Mouse (Mus musculus) gastrocnemius, adult 8-10 months (tissue): Measurements from ENCODE around the gene Syngr3. TPM values are rescaled to one million over a fixed set of nuclear protein-coding genes. Genes with fewer than 3 reads are reported as not detected.
A peak's percentile ranks its signal among the peaks of the same experiment; 100 is the strongest.
"Not testable (repeated sequence)": the region's sequence is repeated elsewhere in the genome, so short reads cannot be mapped to it uniquely, and the experiment has no call there.

Experiments
- DNase-seq, 2 experiments: peaks; one replicate each; pipeline ENCODE4 v3.0.0; 2022; ENCODE audit warnings: low spot score in 2 of 2
- total RNA-seq, 4 experiments: library from RNA; stranded (reverse); gene quantifications; 2 replicates each; pipeline ENCODE4 v1.2.4; 2022

Syngr3 gene
- total RNA-seq, result under 1 TPM in 1 of 4 experiments, not detected in 3; 0.17 TPM

DNA sequence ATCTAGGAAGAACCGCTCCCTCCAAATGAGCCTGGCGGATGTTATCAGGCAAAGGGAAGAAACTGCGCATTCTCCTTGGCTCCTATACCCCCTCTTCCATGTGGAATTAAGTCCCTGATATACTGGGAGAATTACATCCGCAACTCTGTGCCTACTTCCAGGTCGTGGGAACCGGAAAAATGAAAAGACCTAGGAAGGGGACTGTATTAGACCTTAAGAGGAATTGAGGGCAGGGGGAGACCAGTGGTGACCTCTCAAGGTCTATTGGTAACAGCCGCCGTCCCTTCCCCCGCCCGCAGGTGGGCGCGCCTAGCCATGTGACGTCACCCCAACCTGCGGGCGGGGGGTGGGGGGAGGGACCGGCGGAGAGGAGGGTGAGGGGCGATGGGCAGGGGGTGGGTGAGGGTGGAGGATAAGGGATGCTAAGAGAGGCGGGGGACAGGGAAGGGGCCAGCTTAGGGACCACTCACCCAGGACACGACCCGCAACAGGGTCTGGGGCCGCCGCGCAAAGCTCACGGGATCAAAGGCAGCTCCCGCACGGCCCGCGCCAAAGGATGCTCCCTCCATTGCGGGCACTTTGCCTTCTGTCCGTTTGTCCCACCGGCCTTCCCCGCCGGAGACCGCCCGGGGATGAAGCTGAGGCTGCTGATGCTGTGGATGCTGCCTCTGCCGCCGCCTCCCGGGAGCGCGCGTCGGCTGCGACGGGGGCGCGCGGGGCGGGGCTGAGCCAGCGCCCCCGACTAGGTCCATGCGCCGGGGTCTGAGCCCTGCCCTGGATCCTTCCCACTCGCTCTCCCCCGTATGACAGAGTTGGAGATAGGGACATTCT is at the start of gene Syngr3:
TSS of gene Syngr3 (minus strand) at position 705 of the 831 bp plus-strand sequence.
- DNase-seq, result no peak

DNA sequence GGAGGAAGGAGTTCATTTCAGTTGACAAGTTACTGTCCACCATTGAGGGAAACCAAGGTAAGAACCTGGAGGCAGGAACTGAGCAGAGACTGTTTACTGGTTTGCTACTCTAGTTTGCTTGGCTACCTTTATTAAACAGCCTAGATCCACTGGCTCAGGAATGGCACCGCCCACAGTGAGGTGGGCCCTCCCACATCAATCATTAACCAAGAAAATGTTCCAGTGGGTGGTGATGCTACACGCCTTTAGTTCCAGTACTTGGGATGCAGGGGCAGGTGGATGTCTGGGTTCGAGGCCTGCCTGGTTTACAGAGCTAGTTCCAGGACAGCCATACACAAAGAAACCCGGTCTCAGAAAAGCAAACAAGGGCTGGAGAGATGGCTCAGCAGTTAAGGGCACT is 48.5 kb upstream of the Syngr3 start:
- no peak for DNase-seq

DNA sequence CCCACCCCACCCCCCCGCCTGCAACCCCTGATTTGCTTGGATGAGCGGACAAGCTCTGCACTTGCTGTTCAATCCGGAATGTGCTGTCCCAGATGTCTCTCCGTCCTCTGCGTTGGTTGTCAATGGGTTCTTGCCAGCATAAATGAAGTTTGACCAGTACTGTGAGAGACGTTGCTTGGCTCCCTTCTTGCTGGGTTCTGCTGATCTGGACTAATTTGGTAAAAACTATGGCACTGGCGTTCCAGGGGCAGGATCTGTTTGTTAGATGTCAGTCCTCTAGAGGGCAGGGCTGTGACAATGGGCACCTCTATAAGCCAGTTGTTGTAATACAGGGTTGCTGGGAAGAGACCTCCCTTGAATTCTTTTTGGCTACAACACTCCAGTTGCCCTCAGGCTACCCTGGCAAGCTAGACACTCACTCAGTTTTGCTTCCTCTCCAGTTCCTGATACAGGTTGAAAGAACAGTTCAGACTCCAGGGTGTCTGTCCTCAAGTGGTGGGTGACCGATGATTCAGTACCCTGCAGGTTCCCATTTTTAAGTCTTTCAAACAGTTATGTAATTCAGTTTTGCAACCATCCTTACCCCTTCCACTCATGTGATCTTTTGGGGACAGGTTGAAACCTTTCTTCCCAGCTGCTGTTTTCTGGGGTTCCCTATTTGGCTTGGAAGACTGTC is 47.5 kb upstream of the Syngr3 start:
- DNase-seq, result no peak

DNA sequence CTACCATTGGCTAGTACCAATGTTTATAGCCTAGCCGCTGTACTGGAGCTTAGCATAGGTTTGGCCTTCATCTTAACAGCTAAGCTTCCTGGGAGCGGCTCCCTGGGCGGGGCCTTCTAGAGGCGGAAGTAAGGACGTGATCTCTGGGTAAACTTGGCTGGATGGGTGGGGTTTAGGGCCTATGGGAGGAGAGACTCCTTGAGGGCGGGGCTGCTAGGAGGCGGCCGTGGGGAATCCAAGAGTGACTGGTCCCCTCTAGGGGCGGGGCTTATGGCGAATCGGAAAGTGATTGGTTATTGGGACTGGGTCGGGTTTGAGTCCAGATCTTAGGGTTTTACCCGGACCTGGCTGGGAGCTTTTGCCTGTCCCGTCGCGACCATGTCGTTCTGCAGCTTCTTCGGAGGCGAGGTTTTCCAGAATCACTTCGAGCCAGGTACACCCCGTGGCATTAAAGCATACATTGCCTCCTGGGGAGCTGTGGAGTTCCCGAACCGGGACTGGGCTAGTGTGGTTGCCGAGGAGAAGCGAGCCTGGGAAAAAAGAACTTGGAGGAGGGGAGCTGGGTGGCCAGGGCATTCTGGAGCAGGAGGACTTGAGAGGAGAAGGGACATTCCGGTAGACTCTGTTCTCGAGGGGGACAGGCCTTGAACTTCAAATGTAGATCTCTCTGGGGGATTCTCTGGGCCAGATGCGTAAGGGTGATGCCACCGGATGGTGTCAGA is 46.7 kb upstream of the Syngr3 start, which contains the start of gene Msrb1:
TSS of gene Msrb1 (plus strand) at position 313 of the 722 bp plus-strand sequence.
- DNase-seq, result peak; percentile 96 to 97

DNA sequence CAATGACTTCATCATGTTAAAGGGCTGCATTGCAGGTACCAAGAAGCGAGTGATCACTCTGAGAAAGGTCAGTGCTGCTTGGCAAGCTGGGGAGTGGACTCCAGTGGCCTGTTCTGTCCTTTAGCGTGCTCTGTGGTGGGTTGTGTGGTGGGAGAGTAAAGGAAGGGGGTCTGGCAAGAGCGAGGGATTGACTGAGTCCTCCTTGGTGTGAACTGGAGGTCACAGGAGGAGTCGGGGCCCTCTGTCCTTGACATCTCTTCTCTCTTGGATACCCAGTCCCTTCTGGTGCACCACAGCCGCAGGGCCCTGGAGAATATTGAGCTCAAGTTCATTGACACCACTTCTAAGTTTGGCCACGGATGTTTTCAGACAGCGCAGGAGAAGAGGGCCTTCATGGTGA is 45.7 kb upstream of the Syngr3 start:
- DNase-seq, result no peak

DNA sequence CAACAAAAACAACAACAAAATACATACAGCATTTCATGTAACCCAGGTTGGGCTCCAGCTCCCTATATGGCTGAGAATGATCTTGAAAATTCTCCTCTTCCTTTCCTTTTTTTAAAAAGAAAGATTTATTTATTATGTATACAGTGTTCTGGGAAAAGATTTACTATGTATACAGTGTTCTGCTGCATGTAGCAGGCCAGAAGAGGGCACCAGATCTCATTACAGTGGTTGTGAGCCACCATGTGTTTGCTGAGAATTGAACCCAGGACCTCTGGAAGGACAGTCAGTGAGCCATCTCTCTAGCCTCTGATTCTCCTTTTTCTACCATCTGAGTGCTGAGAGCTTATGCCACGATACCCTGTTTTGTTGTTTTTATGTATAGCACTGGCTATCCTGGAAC is 44.8 kb upstream of the Syngr3 start:
- no peak for DNase-seq

DNA sequence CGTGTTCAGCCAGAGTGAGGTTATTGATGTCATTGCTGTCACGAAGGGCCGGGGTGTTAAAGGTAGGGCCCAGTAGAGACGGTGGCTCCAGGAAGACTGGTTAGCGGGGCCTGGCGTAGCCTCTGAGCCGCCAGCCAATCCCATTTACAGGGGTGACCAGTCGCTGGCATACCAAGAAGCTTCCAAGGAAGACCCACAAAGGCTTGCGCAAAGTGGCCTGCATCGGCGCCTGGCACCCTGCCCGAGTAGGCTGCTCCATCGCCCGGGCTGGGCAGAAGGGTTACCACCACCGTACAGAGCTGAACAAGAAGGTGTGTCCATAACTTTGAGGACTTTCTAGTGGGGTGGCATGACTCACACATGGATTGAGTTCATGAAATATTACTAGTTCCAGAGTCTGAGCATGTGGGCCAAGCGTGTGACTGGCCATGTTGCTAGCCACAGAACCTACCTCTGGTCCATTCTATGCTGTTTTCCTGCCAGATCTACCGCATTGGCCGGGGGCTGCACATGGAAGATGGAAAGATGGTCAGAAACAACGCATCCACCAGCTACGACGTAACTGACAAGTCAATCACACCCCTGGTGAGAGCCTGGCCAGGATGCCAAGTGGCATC is 43.8 kb upstream of the Syngr3 start:
- DNase-seq, result no peak

DNA sequence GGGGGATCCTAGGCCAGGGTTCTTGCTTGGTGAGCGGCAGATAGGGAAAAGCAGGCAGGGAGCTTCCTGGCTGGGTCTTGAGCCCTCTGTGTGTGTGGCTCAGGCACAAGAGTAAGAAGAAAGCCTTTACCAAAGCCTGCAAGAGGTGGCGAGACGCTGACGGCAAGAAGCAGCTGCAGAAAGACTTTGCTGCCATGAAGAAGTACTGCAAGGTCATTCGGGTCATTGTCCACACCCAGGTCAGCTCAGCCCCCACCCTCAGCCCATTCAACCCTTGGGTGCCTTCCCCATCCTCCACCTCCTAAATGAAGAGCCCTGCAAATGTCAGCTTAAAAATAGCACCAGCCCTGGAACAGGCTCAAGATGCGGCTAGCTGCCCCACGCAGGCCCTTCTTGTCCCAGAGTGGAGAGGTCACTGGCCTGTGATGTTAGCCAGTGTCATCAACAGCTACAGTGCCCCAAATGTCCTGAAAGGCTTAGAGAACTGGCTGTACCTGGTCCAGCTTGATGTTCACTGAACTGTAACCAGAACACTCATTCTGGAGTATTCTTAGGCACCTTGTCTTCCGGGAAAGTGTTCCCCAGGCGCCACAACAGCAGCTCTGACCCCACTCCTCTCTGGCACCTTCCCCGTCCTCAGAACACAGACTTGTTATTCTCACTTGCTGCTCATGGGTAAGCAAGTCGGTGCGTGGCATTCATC is 42.6 kb upstream of the Syngr3 start:
- DNase-seq, result peak; percentile 74 to 85

DNA sequence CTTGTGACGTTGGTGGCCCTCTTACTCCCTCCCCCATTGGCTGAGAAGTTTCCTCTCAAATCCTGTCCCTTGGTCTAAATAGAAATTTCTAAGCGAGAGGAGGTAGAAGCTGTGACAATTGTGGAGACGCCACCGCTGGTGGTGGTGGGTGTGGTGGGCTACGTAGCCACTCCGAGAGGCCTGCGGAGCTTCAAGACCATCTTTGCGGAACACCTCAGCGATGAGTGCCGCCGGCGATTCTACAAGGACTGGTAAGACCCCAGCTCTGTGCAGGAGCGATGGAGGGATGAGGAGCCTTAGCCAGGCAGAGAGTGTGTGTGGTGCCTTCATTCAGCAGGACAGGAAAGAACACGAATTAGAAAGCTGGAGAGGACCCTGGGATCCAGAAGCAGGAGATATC is 41.0 kb upstream of the Syngr3 start:
- DNase-seq, result no peak

DNA sequence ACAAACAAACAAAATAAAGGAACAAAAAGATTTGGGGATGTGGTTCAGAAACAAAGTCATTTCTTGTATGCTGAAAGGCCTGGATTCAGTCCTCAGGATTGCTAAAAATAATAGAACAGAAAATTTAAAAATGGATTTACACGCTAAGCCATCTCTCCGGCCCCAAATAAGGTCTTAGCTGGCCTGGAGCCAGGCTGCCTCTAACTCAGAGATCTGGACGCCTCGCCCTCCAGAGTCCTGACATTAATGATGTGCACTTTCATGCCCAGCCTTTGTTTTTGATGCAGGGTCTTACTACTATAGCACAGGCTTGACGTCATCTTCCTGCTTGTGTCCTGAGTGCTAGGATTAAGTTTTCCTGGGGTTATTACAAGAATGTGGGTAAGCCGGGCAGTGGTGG is 39.3 kb upstream of the Syngr3 start:
- no peak for DNase-seq

DNA sequence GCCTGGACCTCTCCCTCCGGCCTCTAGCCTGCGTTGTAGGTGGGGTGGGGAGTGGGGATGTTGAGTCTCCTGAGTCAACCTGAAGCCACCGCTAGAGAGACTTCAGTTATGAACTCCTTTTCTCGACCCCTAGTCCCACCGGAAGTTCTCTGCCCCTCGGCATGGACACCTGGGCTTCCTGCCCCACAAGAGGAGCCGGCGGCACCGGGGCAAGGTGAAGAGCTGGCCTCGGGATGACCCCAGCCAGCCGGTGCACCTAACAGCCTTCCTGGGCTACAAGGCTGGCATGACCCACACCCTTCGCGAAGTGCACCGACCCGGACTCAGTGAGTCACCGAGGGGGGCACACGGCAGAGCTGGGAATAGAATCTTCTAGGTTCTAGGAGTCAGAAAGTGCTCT is 38.4 kb upstream of the Syngr3 start:
- DNase-seq, result peak in 1 of 2 experiments; percentile 44

DNA sequence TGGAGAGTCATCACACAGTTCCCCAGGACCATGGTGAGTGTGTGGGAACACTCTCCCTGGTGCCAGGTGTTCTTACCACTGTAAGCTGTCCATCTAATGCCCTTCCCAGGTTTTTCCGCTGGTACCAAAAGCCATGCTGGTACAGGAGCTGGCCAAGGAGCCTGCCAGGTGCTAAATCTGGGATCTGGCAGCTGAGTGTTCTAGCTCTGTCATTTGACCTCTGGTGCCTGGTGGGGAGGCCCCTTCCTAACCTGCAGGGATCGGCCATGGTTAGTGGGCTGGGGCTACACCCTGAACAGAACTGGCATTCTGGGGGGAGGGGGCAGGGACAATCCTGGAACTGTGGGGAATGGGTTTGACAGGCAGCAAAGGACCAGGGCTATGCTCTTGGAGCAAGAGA is 37.9 kb upstream of the Syngr3 start, which contains the start of gene Rpl3l:
TSS of gene Rpl3l (plus strand) at position 203 of the 400 bp plus-strand sequence.
- DNase-seq, result peak; percentile 63 to 84

DNA sequence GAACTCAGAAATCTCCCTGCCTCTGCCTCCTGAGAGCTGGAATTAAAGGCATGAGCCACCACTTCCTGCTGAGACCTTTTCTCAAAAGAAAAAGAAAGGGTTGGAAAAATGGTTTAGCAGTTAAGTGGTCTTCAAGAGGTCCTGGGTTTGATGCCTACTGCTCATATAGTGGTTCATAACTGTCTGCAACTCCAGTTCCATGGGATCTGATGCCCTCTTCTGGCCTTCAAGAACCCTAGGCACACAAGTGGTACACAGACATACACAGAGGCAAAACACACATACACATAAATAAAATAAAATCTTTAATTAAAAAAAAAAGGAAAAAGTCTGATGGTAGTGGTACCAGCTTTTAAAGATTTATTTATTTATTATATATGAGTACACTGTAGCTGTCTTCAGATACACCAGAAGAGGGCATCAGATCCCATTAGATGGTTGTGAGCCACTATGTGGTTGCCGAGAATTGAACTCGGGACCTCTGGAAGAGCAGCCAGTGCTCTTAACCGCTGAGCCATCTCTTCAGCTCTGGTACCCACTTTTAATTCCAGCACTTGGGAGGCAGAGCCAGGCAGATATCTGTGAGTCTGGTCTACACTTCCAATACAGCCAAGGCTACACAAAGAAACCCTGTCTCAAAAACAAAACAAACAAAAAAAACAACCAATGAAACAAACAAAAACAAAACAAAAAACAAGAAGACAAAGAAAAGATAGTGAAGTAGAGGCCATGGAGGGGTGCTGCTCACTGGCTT is 36.1 kb upstream of the Syngr3 start:
- no peak for DNase-seq

DNA sequence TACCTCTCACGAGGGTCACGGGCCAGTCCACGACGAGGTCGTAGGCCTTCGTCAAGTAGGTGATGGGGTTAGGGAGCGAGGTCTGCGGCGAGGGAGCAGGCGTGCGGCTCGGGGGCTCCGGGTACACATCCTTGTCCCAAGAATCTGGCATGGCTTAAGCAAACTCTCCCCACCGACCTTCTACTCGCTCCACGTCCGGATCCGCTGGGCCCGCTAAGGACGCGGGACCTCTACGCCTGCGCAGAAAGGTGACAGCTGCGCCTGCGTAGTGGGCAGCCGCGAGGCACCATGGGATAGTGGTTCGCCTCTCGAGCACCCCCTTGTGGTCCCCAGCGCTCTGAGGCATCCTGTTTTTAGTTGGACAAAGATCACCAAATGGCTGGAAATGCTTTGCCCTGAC is 34.4 kb upstream of the Syngr3 start, which contains the start of gene Ndufb10:
TSS of gene Ndufb10 (minus strand) at position 295 of the 400 bp plus-strand sequence.
- peak; percentile 95 to 96 for DNase-seq

DNA sequence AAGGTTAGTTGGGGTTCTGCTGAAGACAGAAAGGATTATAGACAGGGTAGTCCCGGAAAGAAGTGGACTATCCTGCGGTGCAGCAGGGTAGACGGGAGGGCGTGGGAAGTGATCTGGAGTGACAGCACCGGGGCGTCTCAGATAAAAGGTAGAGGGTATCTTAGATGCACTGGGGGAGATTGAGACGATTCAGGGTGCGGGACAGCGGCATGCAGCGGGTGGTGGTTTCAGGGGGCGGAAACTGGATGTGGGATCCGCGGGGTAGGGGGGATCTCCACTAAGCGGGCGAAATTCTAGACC is 34.1 kb upstream of the Syngr3 start:
- DNase-seq, result no peak

DNA sequence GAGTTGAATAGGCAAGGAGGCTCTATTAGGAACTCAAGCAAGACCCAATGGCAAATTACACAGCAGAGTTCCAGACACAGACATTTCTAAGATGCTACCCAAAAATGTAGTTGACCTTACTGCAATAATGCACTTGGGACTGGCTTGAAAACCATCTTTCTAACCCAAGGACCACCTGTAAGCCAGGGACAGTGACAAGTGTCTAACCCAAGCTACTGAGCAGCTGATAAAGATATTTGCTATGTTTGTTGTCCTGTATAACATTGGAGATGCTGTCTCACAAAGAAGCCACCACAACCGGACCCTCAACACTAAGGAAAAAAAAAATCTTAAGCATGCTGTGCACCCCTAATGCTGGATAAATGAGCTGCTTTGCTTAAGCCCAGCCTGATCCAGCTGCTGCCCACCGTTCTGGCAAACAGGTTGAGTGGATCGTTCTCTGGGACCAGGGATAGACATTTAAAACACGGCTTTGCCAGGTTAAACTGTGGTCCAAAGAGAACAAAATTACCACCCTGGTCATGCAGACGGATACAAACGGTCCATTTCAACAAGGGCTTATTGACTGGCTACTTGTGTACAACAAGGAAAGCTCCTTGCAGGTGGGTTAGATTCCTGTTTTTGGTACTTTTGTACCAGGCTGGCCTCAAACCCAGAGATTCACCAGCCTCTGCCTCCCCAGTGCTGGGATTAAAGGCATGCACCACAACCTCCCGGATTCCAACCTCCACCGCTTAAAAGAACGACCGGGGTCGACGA is 33.5 kb upstream of the Syngr3 start:
- DNase-seq, result no peak

DNA sequence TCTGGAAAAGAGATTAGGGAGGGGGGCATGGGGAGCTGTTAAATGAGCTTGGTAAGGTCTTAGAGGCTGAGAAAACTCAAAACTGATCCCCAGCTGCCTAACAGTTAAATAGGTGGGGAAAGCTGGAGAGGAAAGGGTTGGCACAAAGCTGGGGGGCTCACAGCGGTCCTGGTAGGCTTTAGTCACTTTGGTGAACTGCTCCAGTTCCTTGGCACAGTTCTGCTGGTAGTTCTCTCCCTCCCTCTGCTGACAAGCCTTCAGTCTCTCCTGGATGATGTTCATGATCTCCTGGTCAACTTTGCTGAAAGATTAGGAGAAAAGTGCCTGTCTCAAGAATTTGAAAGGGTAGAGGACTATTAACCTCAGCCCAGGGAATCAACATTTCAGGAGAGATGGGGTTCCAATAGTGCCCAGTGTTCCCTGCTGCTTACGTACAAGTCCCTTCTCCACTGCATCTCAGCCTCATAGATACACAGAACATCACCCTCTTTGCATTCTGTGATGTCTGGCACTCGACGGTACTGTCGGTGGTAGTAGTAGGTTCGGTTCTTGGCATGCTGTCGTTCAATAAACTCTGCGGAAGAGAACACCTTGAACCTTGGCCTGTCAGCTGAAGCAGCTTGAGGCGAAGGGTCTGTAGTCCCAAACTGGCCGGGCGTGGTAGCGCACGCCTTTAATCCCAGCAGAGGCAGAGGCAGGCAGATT is 32.6 kb upstream of the Syngr3 start:
- no peak for DNase-seq

DNA sequence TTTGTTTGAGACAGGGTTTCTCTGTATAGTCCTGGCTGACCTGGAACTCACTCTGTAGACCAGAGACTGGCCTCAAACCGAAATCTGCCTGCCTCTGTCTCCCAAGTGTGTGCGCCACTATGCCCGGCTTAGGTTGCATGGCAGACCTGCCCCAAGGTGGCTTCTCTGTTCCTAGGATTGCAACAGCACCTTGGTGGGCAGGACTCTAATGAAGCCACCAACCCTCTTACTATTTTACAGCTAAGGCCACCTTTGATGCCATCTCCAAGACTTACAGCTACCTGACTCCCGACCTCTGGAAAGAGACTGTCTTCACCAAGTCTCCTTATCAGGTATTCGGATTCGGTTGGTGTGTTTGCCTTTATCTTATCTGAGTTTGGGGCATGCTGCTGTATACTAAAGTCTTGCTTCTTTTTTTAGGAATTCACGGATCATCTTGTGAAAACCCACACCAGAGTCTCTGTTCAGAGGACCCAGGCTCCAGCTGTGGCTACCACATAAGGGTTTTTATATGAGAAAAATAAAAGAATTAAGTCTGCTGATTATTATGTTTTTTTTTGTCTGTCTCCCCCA is 31.7 kb upstream of the Syngr3 start:
- not testable (repeated sequence) for DNase-seq
